Mouse (Mus musculus) limb, embryonic 13.5 days (tissue): ENCODE results near the gene Blnk. TPM values are rescaled to one million over a fixed set of nuclear protein-coding genes. Genes with fewer than 3 reads are reported as not detected.
A peak's percentile ranks its signal among the peaks of the same experiment; 100 is the strongest.

Experiments used
- ATAC-seq: fragments of 200-750 bp; cut with Nextera tagmentation; 2 replicates; pipeline ENCODE4 v1.8.0; 2017; ENCODE audit warnings: low read depth, moderate number of reproducible peaks, moderate TSS enrichment; ENCODE audit not compliant: low FRiP score
- H3K27ac ChIP-seq: fragments of 300-500 bp; sonication (generic); 2 replicates; pipeline ENCODE4 v1.5.1; 2015; ENCODE audit warnings: inconsistent platforms, mild to moderate bottlenecking, moderate library complexity
- H3K27me3 ChIP-seq: fragments of 300-500 bp; sonication (generic); 2 replicates; pipeline ENCODE4 v1.6.1; 2015; ENCODE audit warnings: mild to moderate bottlenecking, inconsistent platforms
- H3K36me3 ChIP-seq: fragments of 300-500 bp; sonication (generic); 2 replicates; pipeline ENCODE4 v1.6.1; 2015; ENCODE audit warnings: inconsistent platforms, mild to moderate bottlenecking, moderate library complexity
- H3K4me1 ChIP-seq: fragments of 300-500 bp; sonication (generic); 2 replicates; pipeline ENCODE4 v1.6.1; 2015; ENCODE audit warnings: inconsistent platforms
- H3K4me2 ChIP-seq: fragments of 300-500 bp; sonication (generic); replicated peaks from 2 replicates; pipeline ENCODE4 v1.6.1; 2015; ENCODE audit warnings: inconsistent platforms, mild to moderate bottlenecking, moderate library complexity
- H3K4me3 ChIP-seq: fragments of 300-500 bp; sonication (generic); 2 replicates; pipeline ENCODE4 v1.5.1; 2015; ENCODE audit warnings: moderate library complexity, mild to moderate bottlenecking, inconsistent platforms
- H3K9ac ChIP-seq: fragments of 300-500 bp; sonication (generic); 2 replicates; pipeline ENCODE4 v1.6.1; 2015; ENCODE audit warnings: mild to moderate bottlenecking, inconsistent platforms
- H3K9me3 ChIP-seq: fragments of 300-500 bp; sonication (generic); 2 replicates; pipeline ENCODE4 v1.6.1; 2016; ENCODE audit warnings: inconsistent platforms
- WGBS: fragments of 180-500 bp; shearing (Covaris S2); methylation state at CpG from one replicate; pipeline ENCODE4 v1.1.7; 2015; 5-methylcytosine and 5-hydroxymethylcytosine counted together
- polyA plus RNA-seq: library from polyadenylated mRNA; unstranded; fragments of >200 nt; fragmentation: Nextera tagmentation; extraction: Ambion mirVana; gene quantifications from 2 replicates; pipeline ENCODE4 v1.2.1, GENCODE M21; 2015

Gene Blnk
- 0.51 and 0.66 TPM in 2 replicates for polyA plus RNA-seq

GRCm38 (mm10) chr19:40994057-40994585 is at the start of gene Blnk:
Gene Blnk, minus strand, starts transcription at chr19:40994535.
- Histone ChIP-seq H3K27me3 (no peaks in the 10 kb centered on the region; the same call in 1 of the 2 replicates), H3K4me2 (peak within 1 kb of the TSS; percentile 21; the same call in 1 of the 2 replicates)

DNA sequence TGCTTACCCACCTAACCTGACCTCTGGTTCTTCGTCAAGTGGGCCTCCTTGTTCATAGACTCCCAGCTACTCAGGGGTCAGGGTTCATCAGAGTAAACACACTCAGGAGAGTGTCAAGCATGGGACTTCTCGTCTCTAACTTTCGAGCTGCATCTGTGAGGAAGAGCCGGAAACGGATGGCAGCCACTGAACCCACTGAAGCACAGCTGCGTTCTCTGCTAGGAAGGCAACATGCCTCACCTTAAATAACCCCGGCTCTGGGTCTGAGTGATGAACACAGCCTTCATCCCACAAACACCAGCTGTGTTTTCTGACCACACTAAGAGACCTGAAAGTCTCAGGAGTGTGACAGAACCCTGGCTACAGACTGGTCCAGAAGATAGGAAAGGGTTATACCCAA is 44.8 kb upstream of the Blnk start:
- Histone ChIP-seq H3K27me3 (0 out of 2 replicates have a peak, but pooled peaks cover 4% of the 10 kb centered on the region), H3K9ac (no peak overlapping the region), H3K27ac (no peak overlapping the region), H3K4me2 (no peak overlapping the region), H3K4me1 (peaks cover 3% of the 10 kb centered on the region; the same call in 1 of the 2 replicates), H3K4me3 (no peak overlapping the region), H3K36me3 (no peaks in the 10 kb centered on the region), H3K9me3 (no peaks in the 10 kb centered on the region)
- WGBS, result 84% methylated on average over 7 of the region's 7 CpGs
- no peak for ATAC-seq

More at GRCm38 (mm10) chr19:40994057-40994585, at the start of gene Blnk:
- Histone ChIP-seq H3K9me3 (no peaks in the 10 kb centered on the region), H3K36me3 (no peaks in the 10 kb centered on the region), H3K4me3 (no peak within 1 kb of the TSS), H3K9ac (no peak within 1 kb of the TSS), H3K4me1 (peaks cover 35% of the 10 kb centered on the region), H3K27ac (no peak within 1 kb of the TSS)
- ATAC-seq, result 0 out of 2 replicates have a peak, but pooled peaks have one; percentile 72
- WGBS, result 25% methylated on average over 8 of the region's 8 CpGs

DNA sequence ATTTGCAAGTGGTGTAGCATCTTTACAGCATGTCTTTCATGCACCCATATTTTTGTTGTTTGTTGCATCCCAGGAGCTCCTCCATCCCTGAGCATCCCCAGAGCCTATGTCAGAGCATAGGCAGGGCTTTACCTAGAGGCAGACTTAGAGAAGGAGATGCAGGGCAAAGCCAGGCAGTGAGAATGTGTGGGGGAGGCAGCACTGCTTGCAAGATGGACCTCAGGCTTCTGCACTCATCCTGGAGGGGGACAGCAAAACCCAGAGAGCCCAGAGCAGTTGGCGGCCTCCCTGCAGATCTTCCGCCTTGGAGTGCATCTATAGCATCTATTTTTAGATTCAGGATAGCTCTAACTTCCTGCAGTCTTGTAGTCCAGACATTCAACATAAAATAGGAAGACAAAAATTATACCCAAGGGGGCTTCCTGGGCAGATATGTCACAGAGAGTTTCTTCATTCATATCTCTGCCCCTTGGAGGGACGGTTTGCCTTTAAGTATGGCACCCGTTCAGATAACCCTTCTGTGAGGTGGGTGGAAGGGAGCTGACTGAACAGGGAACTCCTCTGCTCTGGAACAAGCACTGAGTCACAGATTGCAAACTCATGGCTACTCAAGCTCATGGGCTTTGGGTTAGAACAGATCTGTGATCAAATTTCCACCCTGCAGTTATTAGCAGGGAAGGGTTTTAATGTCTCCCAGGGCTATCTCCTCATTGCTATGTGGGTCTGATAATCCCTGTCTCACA is 41.6 kb upstream of the Blnk start:
- peaks cover 6% of the 10 kb centered on the region; the same call in 1 of the 2 replicates for H3K4me1 ChIP-seq
- no peak for ATAC-seq
- WGBS, result 74% methylated on average over 4 of the region's 4 CpGs

DNA sequence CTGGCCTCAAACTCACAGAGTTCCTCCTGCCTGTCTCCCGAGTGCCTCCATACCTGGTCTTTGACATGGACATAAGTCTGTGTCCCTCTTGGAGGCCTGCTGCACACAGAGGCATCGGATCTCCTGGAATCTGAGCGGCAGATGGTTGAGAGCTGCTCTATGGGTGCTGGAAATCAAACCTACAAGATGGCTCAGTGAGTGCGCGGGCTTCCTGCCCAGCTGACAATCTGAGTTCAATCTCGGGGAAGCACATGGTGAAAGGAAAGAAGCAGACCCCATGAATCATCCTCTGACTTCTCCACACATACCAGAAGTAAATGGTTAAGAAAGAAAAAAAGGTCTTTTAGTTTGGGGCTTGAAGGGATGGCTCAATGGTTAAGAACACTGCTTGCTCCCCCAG is 37.5 kb upstream of the Blnk start:
- ATAC-seq, result no peak

More for the DNA sequence above, 41.6 kb upstream of the Blnk start:
- H3K9me3 ChIP-seq, result no peaks in the 10 kb centered on the region
- no peak overlapping the region for H3K27ac ChIP-seq
- no peak overlapping the region for H3K9ac ChIP-seq
- no peak overlapping the region for H3K4me3 ChIP-seq
- peaks cover 8% of the 10 kb centered on the region; the same call in 1 of the 2 replicates for H3K27me3 ChIP-seq
- no peaks in the 10 kb centered on the region for H3K36me3 ChIP-seq
- H3K4me2 ChIP-seq, result no peak overlapping the region

GRCm38 (mm10) chr19:41031009-41031408 is 36.7 kb upstream of the Blnk start:
- Histone ChIP-seq H3K9me3 (no peaks in the 10 kb centered on the region), H3K36me3 (no peaks in the 10 kb centered on the region), H3K27ac (no peak overlapping the region), H3K4me3 (no peak overlapping the region), H3K4me2 (no peak overlapping the region), H3K9ac (no peak overlapping the region), H3K27me3 (peaks cover 8% of the 10 kb centered on the region; the same call in 1 of the 2 replicates), H3K4me1 (peaks cover 6% of the 10 kb centered on the region; the same call in 1 of the 2 replicates)
- WGBS, result 77% methylated on average over 11 of the region's 11 CpGs
- ATAC-seq, result no peak

More for the DNA sequence above, 37.5 kb upstream of the Blnk start:
- Histone ChIP-seq H3K9me3 (no peaks in the 10 kb centered on the region), H3K27me3 (peaks cover 8% of the 10 kb centered on the region; the same call in 1 of the 2 replicates), H3K4me1 (peaks cover 6% of the 10 kb centered on the region; the same call in 1 of the 2 replicates), H3K27ac (no peak overlapping the region), H3K4me2 (no peak overlapping the region), H3K36me3 (no peaks in the 10 kb centered on the region), H3K9ac (no peak overlapping the region), H3K4me3 (no peak overlapping the region)
- WGBS, result 76% methylated on average over 6 of the region's 6 CpGs

DNA sequence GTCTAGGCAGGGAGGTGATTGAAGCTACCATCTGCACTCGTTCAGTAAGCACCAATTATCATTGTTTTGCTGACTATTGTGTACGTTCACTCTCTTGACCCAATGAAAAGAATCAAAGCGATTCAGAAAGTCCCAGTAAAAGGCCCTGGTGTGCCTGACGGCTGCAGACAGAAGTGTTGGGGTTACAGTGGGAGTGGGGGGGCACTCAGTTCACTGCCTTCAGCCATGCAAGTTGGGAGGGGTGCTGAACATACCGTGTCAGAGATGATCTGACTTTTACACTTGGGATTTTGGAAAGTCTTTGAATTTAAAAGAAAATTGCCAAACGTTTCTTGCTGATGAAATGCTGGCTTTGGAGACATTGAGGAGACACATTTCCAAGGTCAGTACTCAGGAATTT is 35.8 kb upstream of the Blnk start:
- H3K36me3 ChIP-seq, result no peaks in the 10 kb centered on the region
- H3K4me3 ChIP-seq, result no peak overlapping the region
- whole genome bisulfite sequencing, result 70% methylated on average over 6 of the region's 6 CpGs
- ATAC-seq, result no peak
- peaks cover 4% of the 10 kb centered on the region; the same call in 1 of the 2 replicates for H3K27me3 ChIP-seq
- H3K9me3 ChIP-seq, result no peaks in the 10 kb centered on the region
- no peak overlapping the region for H3K27ac ChIP-seq
- H3K4me2 ChIP-seq, result no peak overlapping the region
- H3K9ac ChIP-seq, result no peak overlapping the region
- H3K4me1 ChIP-seq, result peaks cover 6% of the 10 kb centered on the region; the same call in 1 of the 2 replicates

DNA sequence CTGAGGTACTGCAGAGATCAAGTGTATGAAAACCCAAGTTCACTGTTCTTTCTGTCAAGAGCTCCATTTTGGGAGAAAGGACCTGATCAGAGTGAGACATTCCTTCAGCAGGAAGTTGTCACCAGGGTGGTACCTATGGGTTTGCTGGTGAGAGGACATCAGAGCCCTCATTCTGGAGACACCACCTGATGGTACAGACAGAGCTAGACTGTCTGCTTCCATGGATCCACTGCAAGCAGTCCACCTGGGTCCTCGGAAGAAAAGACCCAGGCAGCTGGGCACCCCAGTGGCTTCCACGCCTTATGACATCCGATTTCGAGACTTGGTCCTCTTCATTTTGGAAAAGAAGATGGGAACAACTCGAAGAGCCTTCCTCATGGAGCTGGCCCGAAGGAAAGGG is 34.9 kb upstream of the Blnk start, which contains the start of gene Dntt:
Dntt (plus strand) TSS at position 57 of the 400 bp plus-strand sequence.
- Histone ChIP-seq H3K36me3 (no peaks in the 10 kb centered on the region), H3K4me3 (no peak within 1 kb of the TSS), H3K27me3 (peaks cover 4% of the 10 kb centered on the region; the same call in 1 of the 2 replicates), H3K4me2 (no peak within 1 kb of the TSS), H3K4me1 (peaks cover 5% of the 10 kb centered on the region; the same call in 1 of the 2 replicates), H3K27ac (no peak within 1 kb of the TSS), H3K9me3 (no peaks in the 10 kb centered on the region), H3K9ac (no peak within 1 kb of the TSS)
- ATAC-seq, result no peak
- 84% methylated on average over 6 of the region's 6 CpGs for WGBS

GRCm38 (mm10) chr19:41027601-41028000 is 33.3 kb upstream of the Blnk start:
- no peaks in the 10 kb centered on the region for H3K9me3 ChIP-seq
- no peak overlapping the region for H3K27ac ChIP-seq
- H3K36me3 ChIP-seq, result no peaks in the 10 kb centered on the region
- 94% methylated on average over 9 of the region's 9 CpGs for WGBS
- ATAC-seq, result no peak
- H3K9ac ChIP-seq, result no peak overlapping the region
- no peaks in the 10 kb centered on the region for H3K27me3 ChIP-seq
- no peaks in the 10 kb centered on the region for H3K4me1 ChIP-seq
- no peak overlapping the region for H3K4me2 ChIP-seq
- no peak overlapping the region for H3K4me3 ChIP-seq

- Histone ChIP-seq H3K4me3 (no peak overlapping the region), H3K9me3 (no peaks in the 10 kb centered on the region), H3K36me3 (no peaks in the 10 kb centered on the region), H3K4me1 (no peaks in the 10 kb centered on the region), H3K27ac (no peak overlapping the region), H3K4me2 (no peak overlapping the region), H3K9ac (no peak overlapping the region), H3K27me3 (no peaks in the 10 kb centered on the region)
- WGBS, result 87% methylated on average over 5 of the region's 5 CpGs
- ATAC-seq, result no peak
Measured at GRCm38 (mm10) chr19:41027024-41027423, 32.7 kb upstream of the Blnk start.

DNA sequence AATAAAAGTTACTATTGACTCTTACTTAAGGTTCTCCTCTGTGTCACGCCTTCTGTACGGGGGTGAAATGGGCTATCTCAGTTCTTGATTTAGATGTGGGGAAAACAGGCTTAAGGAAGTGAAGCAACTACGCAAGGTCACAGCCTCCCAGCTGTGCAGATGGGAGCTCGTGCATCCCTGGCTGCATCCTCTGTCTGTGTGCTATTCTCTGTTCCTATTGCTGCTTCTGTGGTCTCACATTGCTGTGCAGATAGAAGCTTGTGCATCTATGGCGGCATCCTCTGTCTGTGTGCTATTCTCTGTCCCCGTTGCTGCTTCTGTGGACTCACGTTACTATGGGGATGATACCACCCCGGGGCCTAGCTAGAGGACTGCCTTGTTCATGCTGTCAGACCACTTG is 32.2 kb upstream of the Blnk start:
- WGBS, result 91% methylated on average over 8 of the region's 8 CpGs
- H3K4me1 ChIP-seq, result no peaks in the 10 kb centered on the region
- H3K9ac ChIP-seq, result no peak overlapping the region
- H3K9me3 ChIP-seq, result no peaks in the 10 kb centered on the region
- no peak overlapping the region for H3K4me3 ChIP-seq
- no peak overlapping the region for H3K4me2 ChIP-seq
- no peaks in the 10 kb centered on the region for H3K27me3 ChIP-seq
- H3K36me3 ChIP-seq, result no peaks in the 10 kb centered on the region
- ATAC-seq, result no peak
- H3K27ac ChIP-seq, result no peak overlapping the region

DNA sequence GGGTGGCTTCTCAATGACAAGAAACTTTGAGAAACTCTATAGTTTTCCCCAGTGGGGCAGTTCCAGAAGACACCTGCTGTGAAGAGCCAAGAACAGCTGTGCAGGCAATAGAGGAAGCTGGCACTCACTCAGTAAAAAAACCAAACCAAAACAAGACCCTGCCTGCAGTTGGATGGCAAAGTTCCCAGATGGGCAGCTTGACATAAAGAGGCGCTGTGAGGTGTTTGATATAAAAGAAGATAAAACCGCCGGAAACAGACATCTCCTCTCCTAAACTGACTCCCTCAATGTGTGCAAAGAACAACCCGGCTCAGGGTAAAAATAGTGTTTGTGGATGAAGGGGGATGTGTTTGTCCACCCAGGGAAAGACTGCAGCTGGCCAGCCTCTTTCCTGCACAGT is 27.9 kb upstream of the Blnk start:
- no peaks in the 10 kb centered on the region for H3K36me3 ChIP-seq
- no peak overlapping the region for H3K9ac ChIP-seq
- WGBS, result 82% methylated on average over 4 of the region's 4 CpGs
- H3K4me2 ChIP-seq, result no peak overlapping the region
- no peaks in the 10 kb centered on the region for H3K9me3 ChIP-seq
- H3K4me1 ChIP-seq, result no peaks in the 10 kb centered on the region
- ATAC-seq, result no peak
- H3K4me3 ChIP-seq, result no peak overlapping the region
- no peak overlapping the region for H3K27ac ChIP-seq
- peaks cover 8% of the 10 kb centered on the region; the same call in 1 of the 2 replicates for H3K27me3 ChIP-seq

DNA sequence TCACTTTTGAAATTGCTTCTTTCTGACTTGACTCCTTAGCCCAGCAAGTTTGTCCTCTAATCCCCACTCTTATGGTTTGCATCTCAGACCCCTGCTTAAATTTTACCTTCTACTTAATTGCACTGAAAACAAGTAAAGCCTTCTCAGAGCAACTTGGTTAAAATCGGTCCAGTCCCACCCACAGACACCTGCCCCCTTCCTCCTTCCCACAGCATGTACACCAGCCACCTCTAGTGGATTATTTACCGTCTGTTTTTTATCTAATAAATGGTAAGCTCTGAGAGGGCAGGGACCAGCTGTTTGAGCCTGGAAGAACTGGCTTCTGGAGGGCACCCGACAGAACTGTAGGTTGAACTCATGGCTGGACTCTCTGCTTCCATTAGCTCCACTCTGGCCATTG is 26.2 kb upstream of the Blnk start:
- no peaks in the 10 kb centered on the region for H3K36me3 ChIP-seq
- H3K4me3 ChIP-seq, result no peak overlapping the region
- H3K4me1 ChIP-seq, result peaks cover 4% of the 10 kb centered on the region; the same call in 1 of the 2 replicates
- WGBS, result 43% methylated on average over 3 of the region's 3 CpGs
- no peak overlapping the region for H3K27ac ChIP-seq
- no peaks in the 10 kb centered on the region for H3K9me3 ChIP-seq
- H3K9ac ChIP-seq, result no peak overlapping the region
- peaks cover 8% of the 10 kb centered on the region; the same call in 1 of the 2 replicates for H3K27me3 ChIP-seq
- ATAC-seq, result no peak
- H3K4me2 ChIP-seq, result no peak overlapping the region
